Mouse (Mus musculus) lung, adult 2 months (tissue): ENCODE data around the gene Fam219a.

Experiments used
- CTCF ChIP-seq: fragments of 200-500 bp; IDR thresholded peaks from 2 replicates; pipeline ENCODE4 v1.5.1; 2011; ENCODE audit warnings: mild to moderate bottlenecking, low read length, control low read depth; ENCODE audit not compliant: insufficient read depth
- POLR2A ChIP-seq: fragments of 200-500 bp; IDR thresholded peaks from 2 replicates; pipeline ENCODE4 v1.6.1; 2011; ENCODE audit warnings: low read depth, mild to moderate bottlenecking, control low read depth, low read length, borderline replicate concordance; ENCODE audit errors: extremely low read depth

DNA sequence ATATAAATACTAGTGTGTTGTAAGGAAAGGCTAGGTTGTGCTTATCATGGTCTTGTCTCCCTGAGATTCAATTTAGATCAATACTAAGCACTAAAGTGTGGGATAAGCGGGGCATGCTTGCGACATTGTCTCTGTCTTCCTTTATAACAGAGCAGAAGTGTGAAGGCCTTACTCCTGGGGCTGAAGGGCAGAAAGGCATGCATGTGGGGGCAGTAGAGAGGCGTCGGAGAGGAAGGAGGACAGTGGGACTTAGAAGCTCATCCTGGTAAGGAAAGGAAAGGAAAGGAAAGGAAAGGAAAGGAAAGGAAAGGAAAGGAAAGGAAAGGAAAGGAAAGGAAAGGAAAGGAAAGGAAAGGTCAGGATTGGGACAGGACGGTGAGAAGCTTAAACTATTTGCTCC is 2.2 kb upstream of the Fam219a start:
- no peak for TF ChIP-seq CTCF
- TF ChIP-seq POLR2A, result no peak
